Mouse (Mus musculus): ENCODE data around the gene Tmem106c.

- no peak for TF ChIP-seq CTCF (IDR thresholded peaks at IDR 0.05; ENCODE audit: control insufficient read depth, insufficient read depth, low read length)
- no peak for TF ChIP-seq POLR2A (IDR thresholded peaks at IDR 0.05; ENCODE audit: borderline replicate concordance, control insufficient read depth, low read depth, low read length)
Measured at GRCm38 (mm10) chr15:98002991-98003821, 39.2 kb downstream of the Tmem106c start.

Measured in bone marrow, adult 2 months (tissue).